Mouse (Mus musculus) testis, adult 2 months (tissue): Measurements from ENCODE around the gene Tsc1. TPM values are rescaled to one million over a fixed set of nuclear protein-coding genes. Genes with fewer than 3 reads are reported as not detected.

Experiments
- H3K27ac ChIP-seq: fragments of 200-500 bp; 2 replicates; pipeline ENCODE4 v1.5.1; 2012; ENCODE audit warnings: low read depth, low read length; ENCODE audit not compliant: control insufficient read depth, insufficient read depth
- H3K27me3 ChIP-seq: fragments of 200-500 bp; 2 replicates; pipeline ENCODE4 v1.6.1; 2012; ENCODE audit warnings: mild to moderate bottlenecking, low read length, moderate library complexity; ENCODE audit not compliant: control insufficient read depth, insufficient read depth
- H3K36me3 ChIP-seq: fragments of 200-500 bp; 2 replicates; pipeline ENCODE4 v1.6.1; 2012; ENCODE audit warnings: mild to moderate bottlenecking, low read length; ENCODE audit not compliant: control insufficient read depth, insufficient read depth
- H3K4me1 ChIP-seq: fragments of 200-500 bp; 2 replicates; pipeline ENCODE4 v1.6.1; 2012; ENCODE audit warnings: low read length; ENCODE audit not compliant: control insufficient read depth, insufficient read depth
- H3K4me3 ChIP-seq: fragments of 200-500 bp; 2 replicates; pipeline ENCODE4 v1.5.1; 2012; ENCODE audit warnings: low read depth, mild to moderate bottlenecking, low read length, moderate library complexity, mixed read lengths; ENCODE audit not compliant: control insufficient read depth
- CTCF ChIP-seq: fragments of 200-500 bp; IDR thresholded peaks from 2 replicates; pipeline ENCODE4 v1.5.1; 2012; ENCODE audit warnings: low read depth, mild to moderate bottlenecking, inconsistent platforms, low read length, moderate library complexity; ENCODE audit not compliant: control insufficient read depth, insufficient read depth, insufficient replicate concordance
- POLR2A ChIP-seq: fragments of 200-500 bp; IDR thresholded peaks from 2 replicates; pipeline ENCODE4 v1.6.1; 2012; ENCODE audit warnings: low read depth, mild to moderate bottlenecking, inconsistent platforms, low read length, moderate library complexity; ENCODE audit not compliant: control insufficient read depth
- polyA plus RNA-seq: library from polyadenylated mRNA; depleted of rRNA; stranded (reverse); fragments of >200 nt; gene quantifications from 2 replicates; pipeline ENCODE4 v1.2.3, GENCODE M21; 2012

Tsc1 gene
- polyA plus RNA-seq, 1 experiment, result 21.6 TPM

DNA sequence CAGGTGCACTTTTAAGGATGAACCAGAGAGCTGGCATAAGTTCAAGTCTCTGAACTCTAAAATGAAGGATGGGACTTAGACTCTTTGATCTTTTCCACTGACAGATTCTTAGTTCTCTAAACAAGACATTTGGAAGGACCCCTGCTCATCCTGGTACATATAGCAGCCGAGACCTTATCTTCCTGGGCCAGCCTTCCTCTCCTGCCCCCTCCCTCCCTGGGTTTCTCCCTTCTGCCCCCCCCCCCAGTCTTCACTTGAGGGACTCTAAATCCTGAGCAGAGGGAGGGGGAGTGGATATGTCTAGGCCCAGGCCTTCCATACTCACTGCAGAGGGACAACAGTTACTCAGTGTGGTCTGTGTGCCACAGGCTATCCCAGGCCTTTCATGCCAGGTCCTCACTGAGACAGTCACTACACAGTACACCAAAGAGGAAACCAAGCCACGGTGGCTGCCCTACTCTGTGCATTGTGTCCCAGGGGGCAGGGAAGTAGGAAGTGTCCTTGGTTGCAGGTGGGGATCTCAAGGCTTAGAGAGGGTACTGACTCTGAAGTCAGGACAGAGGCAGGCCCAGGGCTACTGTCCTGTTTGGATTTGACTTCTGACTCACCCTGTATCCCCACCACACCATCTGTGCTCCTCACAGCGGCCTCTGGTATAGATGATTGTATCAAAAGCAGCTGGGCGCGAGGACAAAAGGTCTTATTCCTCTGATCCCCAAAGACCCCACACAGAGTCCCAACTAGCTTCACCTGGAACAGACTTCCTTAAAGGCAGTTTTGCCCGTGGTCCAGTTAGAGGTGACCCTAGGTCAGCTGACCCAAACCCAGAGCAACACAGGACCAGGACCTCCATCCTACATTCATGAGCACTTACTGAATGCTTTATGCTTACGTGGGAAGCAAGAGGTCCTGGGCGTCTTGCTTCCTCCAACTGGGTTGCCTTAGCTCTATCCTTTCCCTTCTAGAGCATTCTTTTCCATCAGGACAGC lies 23.2 kb upstream of the Tsc1 start:
- TF ChIP-seq POLR2A, result no peak
- TF ChIP-seq CTCF, result no peak
- H3K36me3 ChIP-seq, result no peaks in the 10 kb centered on the region
- H3K27ac ChIP-seq, result no peak overlapping the region
- no peaks in the 10 kb centered on the region for H3K4me1 ChIP-seq
- no peaks in the 10 kb centered on the region for H3K27me3 ChIP-seq
- no peak overlapping the region for H3K4me3 ChIP-seq

DNA sequence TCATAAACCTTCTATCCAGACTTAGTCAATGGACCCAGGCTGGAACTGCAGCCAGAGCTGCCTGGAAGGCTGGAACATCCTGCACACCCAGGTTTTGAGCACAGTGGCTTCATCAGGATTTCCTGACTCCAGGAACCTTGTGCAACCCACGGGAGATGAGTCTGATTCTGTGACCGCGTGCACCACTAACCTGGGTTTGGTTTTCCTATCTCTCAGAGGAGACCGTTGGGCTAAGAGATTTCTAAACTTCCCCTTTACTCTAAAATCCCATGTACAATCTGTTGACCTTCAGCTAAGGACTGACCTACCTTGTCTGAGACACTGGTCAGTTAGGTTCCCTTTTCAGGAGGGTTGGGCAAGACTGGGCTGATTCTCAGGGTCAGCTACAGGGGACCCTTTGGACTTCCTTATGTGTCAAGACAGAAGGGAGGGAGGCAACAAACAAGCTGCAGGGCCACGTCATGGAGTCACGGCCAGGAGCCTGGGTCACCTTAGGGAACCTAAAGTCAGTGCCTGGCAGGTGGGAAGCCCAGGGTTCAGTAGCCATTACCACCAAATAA lies 22.2 kb upstream of the Tsc1 start:
- no peaks in the 10 kb centered on the region for H3K36me3 ChIP-seq
- no peaks in the 10 kb centered on the region for H3K27me3 ChIP-seq
- H3K4me3 ChIP-seq, result no peak overlapping the region
- no peaks in the 10 kb centered on the region for H3K4me1 ChIP-seq
- TF ChIP-seq POLR2A, result no peak
- no peak for TF ChIP-seq CTCF
- H3K27ac ChIP-seq, result no peak overlapping the region

GRCm38 (mm10) chr2:28619369-28619768 lies 21.7 kb upstream of the Tsc1 start:
- Histone ChIP-seq H3K36me3 (no peaks in the 10 kb centered on the region), H3K27me3 (no peaks in the 10 kb centered on the region), H3K27ac (no peak overlapping the region), H3K4me3 (no peak overlapping the region), H3K4me1 (no peaks in the 10 kb centered on the region)
- TF ChIP-seq CTCF, result no peak
- TF ChIP-seq POLR2A, result no peak

DNA sequence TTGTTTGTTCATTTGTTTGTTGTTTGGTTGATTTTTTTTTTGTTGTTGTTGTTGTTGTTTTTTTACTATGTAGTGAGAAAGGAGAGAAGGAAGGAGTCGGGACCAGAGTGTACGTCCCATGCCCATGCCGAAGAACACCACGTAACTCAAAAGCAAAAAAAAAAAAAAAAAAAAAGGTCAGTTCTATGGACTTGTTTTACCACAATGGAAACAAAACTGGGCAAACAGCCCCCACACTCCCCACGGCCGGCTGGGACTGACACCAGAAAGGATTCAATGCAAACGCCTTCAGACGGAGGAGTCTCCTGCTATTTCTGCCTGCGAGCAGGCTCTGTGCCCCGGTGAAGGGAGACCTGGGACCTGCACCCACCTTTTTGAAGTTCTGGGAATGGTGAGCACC lies 20.5 kb upstream of the Tsc1 start:
- no peak for TF ChIP-seq CTCF
- TF ChIP-seq POLR2A, result no peak
- Histone ChIP-seq H3K4me3 (no peak overlapping the region), H3K36me3 (no peaks in the 10 kb centered on the region), H3K4me1 (no peaks in the 10 kb centered on the region), H3K27ac (no peak overlapping the region), H3K27me3 (no peaks in the 10 kb centered on the region)

DNA sequence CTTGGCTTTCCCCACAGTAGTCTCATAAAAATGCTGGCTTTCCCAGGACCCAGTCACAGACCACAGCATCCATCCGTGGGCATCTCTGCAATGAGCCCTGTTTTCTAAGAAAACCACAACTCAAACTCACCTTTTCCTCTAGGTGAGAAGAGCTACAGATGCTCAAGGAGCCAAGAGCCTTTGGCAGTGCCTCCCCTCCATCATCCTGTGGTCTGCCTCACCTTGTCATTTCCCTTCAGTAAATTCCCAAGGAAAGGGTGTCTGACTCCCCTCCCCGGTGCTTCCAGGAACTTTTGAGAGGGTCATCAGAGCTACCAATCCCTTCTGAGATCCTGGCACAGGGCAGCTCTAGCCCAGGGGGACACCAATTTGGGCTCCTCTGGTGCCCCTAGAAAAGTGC lies 19.9 kb upstream of the Tsc1 start:
- no peak overlapping the region for H3K4me3 ChIP-seq
- no peaks in the 10 kb centered on the region for H3K36me3 ChIP-seq
- H3K27me3 ChIP-seq, result no peaks in the 10 kb centered on the region
- TF ChIP-seq CTCF, result no peak
- no peak for TF ChIP-seq POLR2A
- H3K4me1 ChIP-seq, result no peaks in the 10 kb centered on the region
- no peak overlapping the region for H3K27ac ChIP-seq

DNA sequence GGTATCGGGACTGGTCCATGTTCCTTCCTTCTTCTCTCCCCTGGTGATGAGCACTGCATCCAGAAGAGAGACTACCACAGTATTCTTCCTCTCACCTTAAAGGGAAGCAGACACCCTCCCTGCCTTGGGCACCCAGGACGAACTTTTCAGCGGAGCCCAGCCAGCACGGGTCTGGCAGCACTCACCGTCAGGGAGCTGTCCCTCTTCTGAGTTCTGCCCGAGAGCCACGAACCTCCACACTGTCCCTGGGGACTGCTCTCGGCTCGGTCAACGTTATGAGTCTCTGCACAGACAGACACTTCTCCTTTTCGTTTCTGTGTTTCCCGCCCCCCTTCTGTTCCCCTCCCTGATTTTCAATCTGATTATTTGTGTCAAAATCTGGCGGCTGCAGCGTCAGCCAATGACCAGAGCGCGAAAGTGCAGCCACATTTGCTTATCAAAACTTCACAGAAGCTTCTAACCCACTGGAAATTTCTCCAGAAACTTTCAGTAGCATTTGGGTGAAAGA lies 19.3 kb upstream of the Tsc1 start, which contains the start of gene Gfi1b:
Gene Gfi1b, minus strand, starts transcription at position 319 of the 508 bp plus-strand sequence.
- Histone ChIP-seq H3K27me3 (no peaks in the 10 kb centered on the region), H3K27ac (no peak within 1 kb of the TSS), H3K36me3 (no peaks in the 10 kb centered on the region), H3K4me1 (no peaks in the 10 kb centered on the region), H3K4me3 (no peak within 1 kb of the TSS)
- no peak for TF ChIP-seq POLR2A
- TF ChIP-seq CTCF, result no peak

DNA sequence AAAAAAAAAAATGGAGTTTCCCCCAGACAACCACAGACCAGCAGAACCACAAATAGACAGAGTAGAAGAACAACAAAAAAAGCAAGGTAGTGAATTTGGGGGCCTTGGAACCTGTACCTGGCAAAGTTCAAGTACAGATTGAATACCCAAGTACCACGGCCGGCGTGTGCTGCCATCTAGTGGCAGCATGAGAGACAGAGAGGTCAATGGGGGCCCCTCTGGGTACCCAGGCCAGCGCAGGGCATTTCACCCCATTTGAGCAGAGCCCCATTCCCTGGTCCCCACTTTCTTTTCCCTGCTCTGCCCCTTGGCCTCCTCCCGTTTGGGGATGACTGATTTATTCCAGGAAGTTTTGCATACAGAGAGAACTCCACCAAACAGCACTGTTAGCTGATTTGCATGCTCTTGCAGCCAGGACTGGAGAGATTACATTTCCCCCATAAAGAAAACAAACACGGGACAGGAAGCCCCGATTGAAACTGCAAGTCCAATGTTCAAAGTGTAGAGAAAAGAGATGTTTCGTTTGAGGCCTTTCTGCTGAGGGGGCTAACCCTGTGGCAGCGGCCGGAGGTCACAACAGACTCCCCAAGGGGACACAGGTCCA lies 18.4 kb upstream of the Tsc1 start:
- H3K36me3 ChIP-seq, result no peaks in the 10 kb centered on the region
- no peaks in the 10 kb centered on the region for H3K27me3 ChIP-seq
- TF ChIP-seq POLR2A, result no peak
- TF ChIP-seq CTCF, result peak; percentile 60
- no peaks in the 10 kb centered on the region for H3K4me1 ChIP-seq
- H3K4me3 ChIP-seq, result no peak overlapping the region
- no peak overlapping the region for H3K27ac ChIP-seq
